Mouse (Mus musculus): ENCODE measurements around the gene Tead3. TPM values are rescaled to one million over a fixed set of nuclear protein-coding genes. Genes with fewer than 3 reads are reported as not detected.
A peak's percentile ranks its signal among the peaks of the same experiment; 100 is the strongest.
"Not testable (repeated sequence)": the region's sequence is repeated elsewhere in the genome, so short reads cannot be mapped to it uniquely, and the experiment has no call there.

Gene Tead3
- polyA plus RNA-seq, 1 experiment from 2014 or later = 8.7 TPM

DNA sequence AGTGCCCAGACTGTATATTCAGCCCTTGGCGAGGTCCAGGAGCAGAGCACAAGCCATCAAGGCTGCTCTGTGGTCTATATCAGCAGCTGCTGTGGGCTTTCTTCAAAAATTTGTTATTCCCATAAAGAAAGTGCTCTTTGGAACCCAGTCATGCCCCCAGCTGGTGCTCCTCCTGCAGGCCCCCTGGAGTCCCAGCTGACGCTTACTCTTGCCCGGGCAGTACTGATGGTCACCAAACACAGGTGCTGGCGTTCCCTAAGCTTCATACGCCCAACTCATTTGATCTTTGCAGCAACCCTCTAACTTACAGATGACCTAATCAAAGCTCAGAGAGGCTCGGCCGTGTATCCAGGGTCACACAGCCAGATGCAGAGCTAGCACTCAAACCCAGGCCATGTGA lies 13.1 kb downstream of the Tead3 start:
- H3K36me3 ChIP-seq (ENCODE audit: control insufficient read depth, insufficient read depth, low read length) = peaks cover 18% of the 10 kb centered on the region
- WGBS = 88% methylated on average over 7 of the region's 7 CpGs
- H3K9ac ChIP-seq (ENCODE audit: low read length) = no peak overlapping the region

DNA sequence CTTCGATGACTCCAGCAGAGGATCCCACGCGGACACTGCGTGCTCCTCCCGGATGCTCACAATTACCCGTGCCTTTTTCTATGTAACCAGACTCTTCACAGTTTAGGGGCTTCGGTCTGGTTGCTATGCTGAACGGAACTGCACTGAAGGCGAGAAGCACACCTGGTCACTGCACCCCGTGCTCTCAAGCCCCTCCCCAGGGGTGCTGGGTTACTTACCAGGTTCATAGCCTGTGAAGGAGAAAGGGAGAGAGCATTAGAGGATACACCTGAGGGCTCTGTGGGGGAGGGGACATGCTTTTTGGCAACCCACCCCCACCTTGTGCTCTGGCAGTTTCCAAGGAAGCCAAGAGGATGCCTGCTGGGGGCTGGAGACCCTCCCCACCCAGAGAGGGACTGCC lies 15.3 kb downstream of the Tead3 start:
- ATAC-seq (ENCODE audit: low FRiP score, low TSS enrichment) (no peak), DNase-seq (ENCODE audit: low spot score) (no peak)
- WGBS = 71% methylated on average over 10 of the region's 10 CpGs
- Histone ChIP-seq H3K4me1 (replicated peaks; ENCODE audit: control insufficient read depth, insufficient read depth) (peaks cover under 1% of the 10 kb centered on the region; the same call in 1 of the 2 replicates), H3K9me3 (ENCODE audit: control insufficient read depth, low read length) (no peaks in the 10 kb centered on the region), H3K36me3 (ENCODE audit: control insufficient read depth, insufficient read depth, low read length) (peaks cover 28% of the 10 kb centered on the region), H3K9ac (ENCODE audit: low read length) (no peak overlapping the region), H3K27ac (replicated peaks) (no peak overlapping the region), H3K4me2 (replicated peaks; ENCODE audit: low read depth) (no peak overlapping the region), H3K27me3 (ENCODE audit: control insufficient read depth, insufficient read depth, low read length) (no peaks in the 10 kb centered on the region), H3K4me3 (ENCODE audit: low read depth, low read length) (no peak overlapping the region)
- TF ChIP-seq EP300 (optimal IDR thresholded peaks at IDR 0.05) (no peak), CTCF (IDR thresholded peaks at IDR 0.05; ENCODE audit: low read depth) (no peak)

More for the DNA sequence above, 13.1 kb downstream of the Tead3 start:
- H3K4me3 ChIP-seq (ENCODE audit: low read depth, low read length) = no peak overlapping the region
- ATAC-seq (ENCODE audit: low FRiP score, low TSS enrichment) = no peak
- no peaks in the 10 kb centered on the region for H3K27me3 ChIP-seq (ENCODE audit: control insufficient read depth, insufficient read depth, low read length)
- peaks cover 11% of the 10 kb centered on the region; the same call in 1 of the 2 replicates for H3K4me1 ChIP-seq (replicated peaks; ENCODE audit: control insufficient read depth, insufficient read depth)
- TF ChIP-seq EP300 (optimal IDR thresholded peaks at IDR 0.05) = no peak
- TF ChIP-seq CTCF (IDR thresholded peaks at IDR 0.05; ENCODE audit: low read depth) = no peak
- no peaks in the 10 kb centered on the region for H3K9me3 ChIP-seq (ENCODE audit: control insufficient read depth, low read length)
- H3K27ac ChIP-seq (replicated peaks) = no peak overlapping the region
- no peak overlapping the region for H3K4me2 ChIP-seq (replicated peaks; ENCODE audit: low read depth)
- DNase-seq (ENCODE audit: low spot score) = no peak

DNA sequence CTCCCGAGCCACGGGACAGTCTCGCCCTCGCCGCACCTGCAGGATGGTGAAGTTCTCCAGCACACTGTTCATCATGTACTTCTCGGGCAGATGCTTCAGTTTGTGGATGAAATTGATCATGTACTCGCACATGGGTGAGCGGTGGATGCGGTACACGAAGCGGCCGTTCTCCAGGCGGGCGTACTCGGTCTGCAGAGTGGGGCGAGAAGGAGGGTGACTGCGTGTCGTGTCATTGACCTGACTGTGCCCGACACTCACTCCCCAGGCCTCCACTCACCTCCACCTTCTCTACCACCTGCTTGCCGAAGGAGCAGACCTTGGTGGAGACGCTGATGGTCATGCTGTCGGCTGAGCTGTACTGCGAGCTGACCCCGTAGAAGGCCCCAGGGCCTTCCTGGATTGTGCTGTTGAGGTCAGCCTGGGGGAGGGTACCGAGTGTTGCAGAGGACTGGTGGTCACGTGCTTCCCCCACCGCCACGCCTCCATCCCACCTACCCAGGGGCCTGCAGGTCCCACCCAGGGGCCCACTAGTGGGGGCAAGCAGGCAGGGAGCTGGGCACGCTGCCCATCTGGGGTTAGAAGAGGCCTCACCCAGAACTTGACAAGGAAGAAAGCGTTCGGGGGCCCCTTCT lies 17.6 kb downstream of the Tead3 start:
- DNase-seq (ENCODE audit: low spot score) (no peak), ATAC-seq (ENCODE audit: low FRiP score, low TSS enrichment) (no peak)
- Histone ChIP-seq H3K4me2 (replicated peaks; ENCODE audit: low read depth) (no peak overlapping the region), H3K36me3 (ENCODE audit: control insufficient read depth, insufficient read depth, low read length) (peaks cover 19% of the 10 kb centered on the region), H3K4me1 (replicated peaks; ENCODE audit: control insufficient read depth, insufficient read depth) (0 out of 2 replicates have a peak, but pooled peaks cover 2% of the 10 kb centered on the region), H3K9me3 (ENCODE audit: control insufficient read depth, low read length) (no peaks in the 10 kb centered on the region), H3K9ac (ENCODE audit: low read length) (0 out of 2 replicates have a peak overlapping the region, but pooled peaks have one; percentile 13), H3K27ac (replicated peaks) (0 out of 2 replicates have a peak overlapping the region, but pooled peaks have one; percentile 18), H3K4me3 (ENCODE audit: low read depth, low read length) (no peak overlapping the region), H3K27me3 (ENCODE audit: control insufficient read depth, insufficient read depth, low read length) (no peaks in the 10 kb centered on the region)
- TF ChIP-seq EP300 (optimal IDR thresholded peaks at IDR 0.05) = no peak
- TF ChIP-seq CTCF (IDR thresholded peaks at IDR 0.05; ENCODE audit: low read depth) = no peak
- WGBS = 38% methylated on average over 31 of the region's 31 CpGs

DNA sequence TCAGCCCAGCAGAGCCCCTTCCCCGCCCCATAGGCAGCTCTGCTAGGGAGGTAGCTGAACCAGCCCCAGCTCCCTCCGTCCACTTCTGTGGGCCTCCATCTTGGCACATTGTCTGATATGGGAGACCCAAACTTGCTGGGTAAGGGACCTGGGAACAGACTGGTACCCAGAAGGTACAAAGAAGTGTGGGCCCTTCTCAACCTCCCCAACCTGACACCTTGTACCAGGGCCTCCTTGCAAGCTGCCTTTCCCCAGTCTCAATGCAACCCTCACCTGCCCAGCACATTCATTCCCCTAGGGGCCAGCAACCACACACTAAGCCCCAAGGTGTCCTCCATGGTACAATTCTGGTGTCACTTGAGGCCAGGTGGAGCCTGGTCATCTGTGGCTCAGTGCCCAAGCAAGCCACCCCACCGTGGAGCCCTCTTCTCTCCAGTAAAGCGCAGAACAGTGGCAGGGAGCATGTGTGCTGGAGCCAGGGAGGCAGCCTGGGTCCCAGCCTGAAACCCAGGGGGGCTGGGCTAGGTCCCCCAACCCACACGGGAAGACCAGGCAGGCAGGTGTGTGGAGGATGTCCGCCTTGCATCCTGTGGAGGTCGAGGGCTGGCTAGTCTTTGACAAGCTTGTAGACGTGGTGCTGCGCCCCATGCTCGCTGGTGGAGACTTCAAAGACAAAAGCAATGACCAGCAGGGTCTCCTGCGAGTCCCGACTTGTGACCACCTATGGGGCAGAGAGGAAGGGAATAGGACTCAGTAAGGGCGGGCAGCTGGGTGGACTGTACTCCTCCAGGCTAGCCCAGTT lies 18.3 kb downstream of the Tead3 start:
- H3K9me3 ChIP-seq (ENCODE audit: control insufficient read depth, low read length) = no peaks in the 10 kb centered on the region
- no peak for DNase-seq (ENCODE audit: low spot score)
- H3K36me3 ChIP-seq (ENCODE audit: control insufficient read depth, insufficient read depth, low read length) = peaks cover 17% of the 10 kb centered on the region
- ATAC-seq (ENCODE audit: low FRiP score, low TSS enrichment) = no peak
- 0 out of 2 replicates have a peak overlapping the region, but pooled peaks have one; percentile 18 for H3K9ac ChIP-seq (ENCODE audit: low read length)
- H3K4me1 ChIP-seq (replicated peaks; ENCODE audit: control insufficient read depth, insufficient read depth) = peaks cover 6% of the 10 kb centered on the region; the same call in 1 of the 2 replicates
- no peak overlapping the region for H3K4me3 ChIP-seq (ENCODE audit: low read depth, low read length)
- H3K27ac ChIP-seq (replicated peaks) = 0 out of 2 replicates have a peak overlapping the region, but pooled peaks have one; percentile 30
- H3K27me3 ChIP-seq (ENCODE audit: control insufficient read depth, insufficient read depth, low read length) = no peaks in the 10 kb centered on the region
- WGBS = 60% methylated on average over 13 of the region's 13 CpGs
- no peak overlapping the region for H3K4me2 ChIP-seq (replicated peaks; ENCODE audit: low read depth)
- TF ChIP-seq CTCF (IDR thresholded peaks at IDR 0.05; ENCODE audit: low read depth) (peak; percentile 58), EP300 (optimal IDR thresholded peaks at IDR 0.05) (no peak)

DNA sequence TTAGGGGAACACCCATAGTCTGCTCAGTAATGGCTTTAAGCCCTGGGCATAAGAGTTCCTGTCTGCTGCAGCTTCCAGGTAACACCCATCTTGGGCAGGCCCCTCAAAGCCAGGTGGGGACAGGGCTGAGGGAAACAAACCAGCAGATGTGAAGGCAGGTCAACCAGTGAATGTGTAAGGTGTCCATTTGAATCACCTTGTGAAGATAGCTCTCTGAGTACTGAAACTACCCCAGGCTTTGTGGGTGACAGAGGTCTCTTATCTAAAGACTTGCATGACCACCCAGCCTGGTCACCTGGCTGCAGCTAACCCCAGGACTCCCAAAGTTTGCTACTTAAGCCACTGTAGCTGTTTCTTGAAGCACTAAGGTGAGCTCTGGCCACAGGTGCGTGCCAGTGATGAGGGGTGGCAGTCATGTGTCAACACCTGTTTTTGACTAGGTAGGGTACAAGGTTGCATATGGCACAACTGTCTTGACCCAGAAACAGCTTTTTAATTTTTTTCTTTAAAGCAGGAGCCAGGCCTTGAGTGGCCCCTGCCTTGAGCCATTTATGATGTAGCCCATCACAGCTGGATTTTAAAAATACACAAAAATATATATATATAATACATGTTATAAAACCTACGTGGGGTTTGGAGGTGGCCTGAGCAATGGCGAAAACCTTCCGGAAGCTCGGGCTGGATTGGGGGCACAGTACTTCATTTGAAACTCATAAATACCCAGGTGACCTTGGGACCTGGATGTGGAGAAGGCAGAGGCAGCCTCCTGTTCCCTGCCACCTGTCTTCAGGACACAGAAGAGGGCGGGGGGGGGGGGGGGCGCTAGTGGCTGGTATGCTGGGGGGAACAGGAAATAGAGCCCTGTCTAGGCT lies 19.1 kb downstream of the Tead3 start:
- Histone ChIP-seq H3K27me3 (ENCODE audit: control insufficient read depth, insufficient read depth, low read length) (no peaks in the 10 kb centered on the region), H3K36me3 (ENCODE audit: control insufficient read depth, insufficient read depth, low read length) (peaks cover 17% of the 10 kb centered on the region), H3K4me1 (replicated peaks; ENCODE audit: control insufficient read depth, insufficient read depth) (peaks cover 6% of the 10 kb centered on the region; the same call in 1 of the 2 replicates), H3K4me2 (replicated peaks; ENCODE audit: low read depth) (no peak overlapping the region), H3K27ac (replicated peaks) (peak overlapping the region; percentile 45), H3K9ac (ENCODE audit: low read length) (no peak overlapping the region), H3K9me3 (ENCODE audit: control insufficient read depth, low read length) (no peaks in the 10 kb centered on the region), H3K4me3 (ENCODE audit: low read depth, low read length) (no peak overlapping the region)
- no peak for ATAC-seq (ENCODE audit: low FRiP score, low TSS enrichment)
- 28% methylated on average over 7 of the region's 7 CpGs for WGBS
- no peak for TF ChIP-seq EP300 (optimal IDR thresholded peaks at IDR 0.05)
- no peak for DNase-seq (ENCODE audit: low spot score)

DNA sequence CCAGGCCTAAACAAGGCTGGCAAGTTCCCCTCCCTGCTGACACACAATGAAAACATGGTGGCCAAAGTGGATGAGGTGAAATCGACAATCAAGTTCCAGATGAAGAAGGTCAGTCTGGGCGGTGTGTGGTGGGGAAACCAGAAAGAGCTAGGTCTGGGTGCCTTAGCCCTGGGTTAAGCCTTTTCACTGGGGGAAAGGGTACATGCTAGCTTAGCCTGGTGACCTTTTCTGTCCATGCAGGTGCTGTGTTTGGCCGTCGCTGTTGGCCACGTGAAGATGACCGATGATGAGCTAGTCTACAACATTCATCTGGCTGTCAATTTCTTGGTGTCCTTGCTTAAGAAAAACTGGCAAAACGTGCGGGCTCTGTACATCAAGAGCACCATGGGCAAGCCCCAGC lies 20.0 kb downstream of the Tead3 start:
- Histone ChIP-seq H3K36me3 (ENCODE audit: control insufficient read depth, insufficient read depth, low read length) (peaks cover 17% of the 10 kb centered on the region), H3K27ac (replicated peaks) (peak overlapping the region; percentile 45; the same call in 1 of the 2 replicates)
- H3K4me1 ChIP-seq (replicated peaks; ENCODE audit: control insufficient read depth, insufficient read depth); H3K27me3 ChIP-seq (ENCODE audit: control insufficient read depth, insufficient read depth, low read length); H3K4me2 ChIP-seq (replicated peaks; ENCODE audit: low read depth); ATAC-seq (ENCODE audit: low FRiP score, low TSS enrichment); DNase-seq (ENCODE audit: low spot score); H3K9ac ChIP-seq (ENCODE audit: low read length); H3K4me3 ChIP-seq (ENCODE audit: low read depth, low read length); H3K9me3 ChIP-seq (ENCODE audit: control insufficient read depth, low read length): not testable (repeated sequence)
- WGBS = 32% methylated on average over 6 of the region's 8 CpGs

Data from stomach, postnatal 0 days (tissue).